Mouse (Mus musculus) C2C12 (cell line): Measurements from ENCODE around the gene Armt1. TPM values are rescaled to one million over a fixed set of nuclear protein-coding genes. Genes with fewer than 3 reads are reported as not detected.
"Not testable (repeated sequence)": the region's sequence is repeated elsewhere in the genome, so short reads cannot be mapped to it uniquely, and the experiment has no call there.

Source experiments
- H3K27me3 ChIP-seq: one replicate; pipeline ENCODE4 v1.6.1; 2011; ENCODE audit not compliant: control insufficient read depth, insufficient read depth, insufficient read length
- H3K36me3 ChIP-seq: one replicate; pipeline ENCODE4 v1.6.1; 2011; ENCODE audit not compliant: control insufficient read depth, insufficient read depth
- H3K4me3 ChIP-seq: one replicate; pipeline ENCODE4 v1.5.1; 2011; ENCODE audit warnings: mild to moderate bottlenecking, control low read depth; ENCODE audit not compliant: poor library complexity, insufficient read depth, severe bottlenecking
- H3K79me2 ChIP-seq: one replicate; pipeline ENCODE4 v1.6.1; 2011; ENCODE audit not compliant: control insufficient read depth, insufficient read depth
- H3K79me3 ChIP-seq: one replicate; pipeline ENCODE4 v1.6.1; 2011; ENCODE audit warnings: low read depth, control low read depth
- H3ac ChIP-seq: one replicate; pipeline ENCODE3; 2011; ENCODE audit warnings: low read depth; ENCODE audit not compliant: control insufficient read depth, insufficient read length
- CEBPB ChIP-seq: IDR thresholded peaks from one replicate; pipeline ENCODE4 v1.6.1; 2011; ENCODE audit warnings: low read depth, mild to moderate bottlenecking, control low read depth, moderate library complexity
- CTCF ChIP-seq: IDR thresholded peaks from one replicate; pipeline ENCODE4 v1.5.1; 2011; ENCODE audit not compliant: control insufficient read depth, insufficient read depth, insufficient read length
- FOSL1 ChIP-seq: IDR thresholded peaks from one replicate; pipeline ENCODE4 v1.8.0; 2011; ENCODE audit warnings: mild to moderate bottlenecking, low read length; ENCODE audit not compliant: poor library complexity, insufficient read depth, severe bottlenecking
- MAX ChIP-seq: IDR thresholded peaks from one replicate; pipeline ENCODE4 v1.6.1; 2011; ENCODE audit warnings: mild to moderate bottlenecking, control low read depth
- MYOD1 ChIP-seq: IDR thresholded peaks from one replicate; pipeline ENCODE4 v1.6.1; 2011; ENCODE audit warnings: low read depth; ENCODE audit not compliant: control insufficient read depth, insufficient read length
- MYOG ChIP-seq: IDR thresholded peaks from one replicate; pipeline ENCODE4 v1.6.1; 2011; ENCODE audit not compliant: control insufficient read depth, insufficient read length; ENCODE audit errors: extremely low read depth
- USF1 ChIP-seq: IDR thresholded peaks from one replicate; pipeline ENCODE4 v1.6.1; 2011; ENCODE audit warnings: low read depth, mild to moderate bottlenecking, control low read depth, moderate library complexity
- polyA plus RNA-seq: library from polyadenylated mRNA; unstranded; fragments of >200 nt; fragmentation: generic; extraction: Trizol; gene quantifications from one replicate; pipeline ENCODE4 v1.2.1, GENCODE M21; 2012; ENCODE audit warnings: missing spikeins

Gene Armt1
- polyA plus RNA-seq, 1 experiment: 15.8 TPM

- H3K27me3 ChIP-seq: no peaks in the 10 kb centered on the region
- TF ChIP-seq MAX (no peak), FOSL1 (no peak), CEBPB (no peak), MYOG (no peak), USF1 (no peak), MYOD1 (no peak), CTCF (no peak)
- peaks cover 39% of the 10 kb centered on the region for H3K36me3 ChIP-seq
- peaks cover 70% of the 10 kb centered on the region for H3K79me2 ChIP-seq
- peaks cover 33% of the 10 kb centered on the region for H3K79me3 ChIP-seq
- no peak overlapping the region for H3K4me3 ChIP-seq
- H3ac ChIP-seq: peak overlapping the region; percentile 26
These were observed 1.4 kb upstream of the Armt1 start for GRCm38 (mm10) chr10:4430826-4431225.

GRCm38 (mm10) chr10:4431746-4432122 is 533 bp upstream of the Armt1 start:
- H3K36me3 ChIP-seq: peaks cover 31% of the 10 kb centered on the region
- peaks cover 79% of the 10 kb centered on the region for H3K79me2 ChIP-seq
- H3K27me3 ChIP-seq: no peaks in the 10 kb centered on the region
- H3K79me3 ChIP-seq: peaks cover 35% of the 10 kb centered on the region
- peak overlapping the region; percentile 85 for H3ac ChIP-seq
- TF ChIP-seq MAX (no peak), MYOD1 (no peak), USF1 (no peak), CEBPB (no peak), MYOG (no peak), FOSL1 (no peak), CTCF (no peak)
- peak overlapping the region; percentile 79 for H3K4me3 ChIP-seq

GRCm38 (mm10) chr10:4432996-4433755 is 909 bp downstream of the Armt1 start:
- Histone ChIP-seq H3K79me2 (peaks cover 83% of the 10 kb centered on the region), H3K27me3 (no peaks in the 10 kb centered on the region), H3K36me3 (peaks cover 34% of the 10 kb centered on the region), H3K4me3 (peak overlapping the region; percentile 83), H3ac (peak overlapping the region; percentile 81), H3K79me3 (peaks cover 38% of the 10 kb centered on the region)
- TF ChIP-seq MAX: no peak
- no peak for TF ChIP-seq FOSL1
- TF ChIP-seq MYOG: no peak
- TF ChIP-seq MYOD1: no peak
- no peak for TF ChIP-seq USF1
- no peak for TF ChIP-seq CEBPB
- no peak for TF ChIP-seq CTCF

- peaks cover 32% of the 10 kb centered on the region for H3K36me3 ChIP-seq
- H3K79me3 ChIP-seq: peaks cover 41% of the 10 kb centered on the region
- H3K4me3 ChIP-seq, H3ac ChIP-seq, H3K27me3 ChIP-seq: not testable (repeated sequence)
- H3K79me2 ChIP-seq: peaks cover 77% of the 10 kb centered on the region
These were observed 1.6 kb downstream of the Armt1 start for GRCm38 (mm10) chr10:4433871-4434270.

GRCm38 (mm10) chr10:4435416-4435815 is 3.1 kb downstream of the Armt1 start:
- TF ChIP-seq CEBPB: no peak
- TF ChIP-seq MYOD1: no peak
- no peak for TF ChIP-seq MYOG
- TF ChIP-seq MAX: no peak
- no peak for TF ChIP-seq FOSL1
- no peak for TF ChIP-seq CTCF
- no peak for TF ChIP-seq USF1
- no peak overlapping the region for H3K4me3 ChIP-seq

GRCm38 (mm10) chr10:4456409-4456808 is 24.1 kb downstream of the Armt1 start:
- no peak overlapping the region for H3ac ChIP-seq
- TF ChIP-seq FOSL1 (no peak), CEBPB (no peak), MYOD1 (no peak), USF1 (no peak), CTCF (no peak), MAX (no peak), MYOG (no peak)
- no peaks in the 10 kb centered on the region for H3K79me2 ChIP-seq
- H3K79me3 ChIP-seq: no peaks in the 10 kb centered on the region
- H3K4me3 ChIP-seq: no peak overlapping the region
- H3K27me3 ChIP-seq: no peaks in the 10 kb centered on the region
- H3K36me3 ChIP-seq: peaks cover 33% of the 10 kb centered on the region

More at GRCm38 (mm10) chr10:4435416-4435815, 3.1 kb downstream of the Armt1 start:
- Histone ChIP-seq H3K36me3 (peaks cover 46% of the 10 kb centered on the region), H3K27me3 (no peaks in the 10 kb centered on the region), H3K79me3 (peaks cover 38% of the 10 kb centered on the region), H3ac (no peak overlapping the region), H3K79me2 (peaks cover 62% of the 10 kb centered on the region)
